Mouse (Mus musculus): ENCODE measurements around the gene H2-K1. TPM values are rescaled to one million over a fixed set of nuclear protein-coding genes. Genes with fewer than 3 reads are reported as not detected.
A peak's percentile ranks its signal among the peaks of the same experiment; 100 is the strongest.

H2-K1 gene
- total RNA-seq (2021) = 10 to 100 TPM; 25.6 to 32.9 TPM
- long read RNA-seq, experiment 1, transcript H2-K1-205 (8 exons, 1,570 nt) = major isoform, 6 of 25 reads
- long read RNA-seq, experiment 1, partial matches to known transcripts = 5 of 25 reads
- long read RNA-seq, experiment 1, other reads (novel, unspliced or antisense) = 10 of 25 reads
- long read RNA-seq, experiment 2, partial matches to known transcripts = 3 of 15 reads
- long read RNA-seq, experiment 2, other reads (novel, unspliced or antisense) = 5 of 15 reads

GRCm38 (mm10) chr17:34000150-34000537, at the start of gene H2-K1:
Gene H2-K1, minus strand, starts transcription at chr17:34000347.
- intact Hi-C loops (cut with DNase I) = no loop called here
- DNase-seq = peak; percentile 86 to 87

- intact Hi-C loops (cut with DNase I) = no loop called here
- no peak for DNase-seq
Measured at GRCm38 (mm10) chr17:34047404-34048050, 47.4 kb upstream of the H2-K1 start.

- intact Hi-C loops (cut with DNase I) = no loop called here
- DNase-seq = no peak
Measured at GRCm38 (mm10) chr17:34045941-34046340, 45.8 kb upstream of the H2-K1 start.

- intact Hi-C loops (cut with DNase I) = loop anchor here (5.0 kb wide), 1 partner anchor 72 kb away; no protein-coding TSS in a partner anchor
- peak; percentile 73 to 81 for DNase-seq
Measured at GRCm38 (mm10) chr17:34039562-34040450, 39.7 kb upstream of the H2-K1 start.

- intact Hi-C loops (cut with DNase I) = loop anchor here (5.0 kb wide), 1 partner anchor 73 kb away; no protein-coding TSS in a partner anchor
Measured at GRCm38 (mm10) chr17:34038878-34039561, 38.9 kb upstream of the H2-K1 start, which contains the start of gene Col11a2. Gene Col11a2, plus strand, starts transcription at chr17:34039437.

GRCm38 (mm10) chr17:34038440-34038839, 38.3 kb upstream of the H2-K1 start:
- peak in 1 of 2 experiments; percentile 19 for DNase-seq
- intact Hi-C loops (cut with DNase I) = loop anchor here (5.0 kb wide), 1 partner anchor 74 kb away; no protein-coding TSS in a partner anchor

More at GRCm38 (mm10) chr17:34038878-34039561, 38.9 kb upstream of the H2-K1 start, which contains the start of gene Col11a2:
- peak in 1 of 2 experiments; percentile 11 for DNase-seq

GRCm38 (mm10) chr17:34037241-34037640, 37.1 kb upstream of the H2-K1 start:
- DNase-seq = peak in 1 of 2 experiments; percentile 9
- intact Hi-C loops (cut with DNase I) = loop anchor here (5.0 kb wide), 1 partner anchor 75 kb away; no protein-coding TSS in a partner anchor

- DNase-seq = peak in 1 of 2 experiments; percentile 7
Measured at GRCm38 (mm10) chr17:34036647-34037046, 36.5 kb upstream of the H2-K1 start.

GRCm38 (mm10) chr17:34035517-34035916, 35.4 kb upstream of the H2-K1 start:
- intact Hi-C loops (cut with DNase I) = loop anchor here (5.0 kb wide), 1 partner anchor 77 kb away; no protein-coding TSS in a partner anchor
- peak in 1 of 2 experiments; percentile 3 for DNase-seq

More at GRCm38 (mm10) chr17:34036647-34037046, 36.5 kb upstream of the H2-K1 start:
- intact Hi-C loops (cut with DNase I) = loop anchor here (5.0 kb wide), 1 partner anchor 76 kb away; no protein-coding TSS in a partner anchor

- DNase-seq = peak; percentile 4 to 60
- intact Hi-C loops (cut with DNase I) = no loop called here
Measured at GRCm38 (mm10) chr17:34034064-34034463, 33.9 kb upstream of the H2-K1 start.

GRCm38 (mm10) chr17:34033441-34033840, 33.3 kb upstream of the H2-K1 start:
- intact Hi-C loops (cut with DNase I) = no loop called here
- peak in 1 of 2 experiments; percentile 3 for DNase-seq

- intact Hi-C loops (cut with DNase I) = no loop called here
- DNase-seq = no peak
Measured at GRCm38 (mm10) chr17:34032806-34033205, 32.7 kb upstream of the H2-K1 start.

- intact Hi-C loops (cut with DNase I) = no loop called here
- peak in 1 of 2 experiments; percentile 62 for DNase-seq
Measured at GRCm38 (mm10) chr17:34032174-34032632, 32.1 kb upstream of the H2-K1 start.

- intact Hi-C loops (cut with DNase I) = no loop called here
Measured at GRCm38 (mm10) chr17:34031465-34032173, 31.5 kb upstream of the H2-K1 start, which contains the start of the genes Slc39a7 and Rxrb. Gene Slc39a7, minus strand, starts transcription at chr17:34031682. Gene Rxrb, plus strand, starts transcription at chr17:34031812.

GRCm38 (mm10) chr17:34030861-34031326, 30.7 kb upstream of the H2-K1 start:
- intact Hi-C loops (cut with DNase I) = no loop called here
- DNase-seq = no peak

More at GRCm38 (mm10) chr17:34031465-34032173, 31.5 kb upstream of the H2-K1 start, which contains the start of the genes Slc39a7 and Rxrb:
- peak; percentile 98 for DNase-seq

- intact Hi-C loops (cut with DNase I) = no loop called here
- no peak for DNase-seq
Measured at GRCm38 (mm10) chr17:34029890-34030595, 29.9 kb upstream of the H2-K1 start.

GRCm38 (mm10) chr17:34029150-34029889, 29.2 kb upstream of the H2-K1 start:
- DNase-seq = no peak
- intact Hi-C loops (cut with DNase I) = no loop called here

Data from gastrocnemius, postnatal 36 days (tissue).